Mouse (Mus musculus): Measurements from ENCODE around the gene Erp29. TPM values are rescaled to one million over a fixed set of nuclear protein-coding genes. Genes with fewer than 3 reads are reported as not detected.

The Erp29 gene
- total RNA-seq, 2 experiments from 2014 or later: 410 to 928 TPM

GRCm38 (mm10) chr5:121393402-121393801 lies 58.9 kb downstream of the Erp29 start:
- ATAC-seq (replicated peaks; ENCODE audit: poor library complexity, severe bottlenecking): no peak

- no peak for ATAC-seq (replicated peaks; ENCODE audit: poor library complexity, severe bottlenecking)
Observed at GRCm38 (mm10) chr5:121392667-121393380, 59.5 kb downstream of the Erp29 start.

GRCm38 (mm10) chr5:121389691-121390090 lies 62.6 kb downstream of the Erp29 start:
- ATAC-seq (replicated peaks; ENCODE audit: poor library complexity, severe bottlenecking): no peak

GRCm38 (mm10) chr5:121389106-121389505 lies 63.2 kb downstream of the Erp29 start:
- 0 out of 2 replicates have a peak, but pooled peaks have one; percentile 2 for ATAC-seq (replicated peaks; ENCODE audit: poor library complexity, severe bottlenecking)

- ATAC-seq (replicated peaks; ENCODE audit: poor library complexity, severe bottlenecking): no peak
Observed at GRCm38 (mm10) chr5:121387126-121387525, 65.2 kb downstream of the Erp29 start.

- 0 out of 2 replicates have a peak, but pooled peaks have one; percentile 17 for ATAC-seq (replicated peaks; ENCODE audit: poor library complexity, severe bottlenecking)
Observed at GRCm38 (mm10) chr5:121386120-121386909, 66.0 kb downstream of the Erp29 start.

GRCm38 (mm10) chr5:121385461-121386119 lies 66.7 kb downstream of the Erp29 start, which contains the start of gene Trafd1:
Trafd1 (minus strand) TSS chr5:121385632.
- peak; percentile 89 for ATAC-seq (replicated peaks; ENCODE audit: poor library complexity, severe bottlenecking)

- ATAC-seq (replicated peaks; ENCODE audit: poor library complexity, severe bottlenecking): 0 out of 2 replicates have a peak, but pooled peaks have one; percentile 6
Observed at GRCm38 (mm10) chr5:121384757-121385460, 67.4 kb downstream of the Erp29 start.

- ATAC-seq (replicated peaks; ENCODE audit: poor library complexity, severe bottlenecking): peak; percentile 31
Observed at GRCm38 (mm10) chr5:121383857-121384756, 68.2 kb downstream of the Erp29 start.

GRCm38 (mm10) chr5:121380692-121381091 lies 71.6 kb downstream of the Erp29 start:
- ATAC-seq (replicated peaks; ENCODE audit: poor library complexity, severe bottlenecking): no peak

GRCm38 (mm10) chr5:121378678-121379256 lies 73.5 kb downstream of the Erp29 start:
- ATAC-seq (replicated peaks; ENCODE audit: poor library complexity, severe bottlenecking): no peak

Other genes with a start within 250 kb of the Erp29 start
- gene Rpl6, start 248.0 kb downstream of the Erp29 start, total RNA-seq (2014; fragmentation: Nextera tagmentation): 2,241 and 2,395 TPM in 2 replicates
- 1,241 and 1,301 TPM in 2 replicates for gene Rpl6, start 248.0 kb downstream of the Erp29 start, total RNA-seq (2017)
- 26.2 and 28.1 TPM in 2 replicates for gene Hectd4, start 232.3 kb downstream of the Erp29 start, total RNA-seq (2014; fragmentation: Nextera tagmentation)
- gene Hectd4, start 232.3 kb downstream of the Erp29 start, total RNA-seq (2017): 12.8 and 14.1 TPM in 2 replicates
- 50.5 and 74.7 TPM in 2 replicates for gene Trafd1, start 66.9 kb downstream of the Erp29 start, total RNA-seq (2014; fragmentation: Nextera tagmentation)
- 39.0 and 40.8 TPM in 2 replicates for gene Trafd1, start 66.9 kb downstream of the Erp29 start, total RNA-seq (2017)
- 35.8 and 39.4 TPM in 2 replicates for gene Naa25, start 54.6 kb downstream of the Erp29 start, total RNA-seq (2014; fragmentation: Nextera tagmentation)
- 74.6 and 75.1 TPM in 2 replicates for gene Naa25, start 54.6 kb downstream of the Erp29 start, total RNA-seq (2017)
- not detected in 2 replicates for gene Tmem116, start 613 bp downstream of the Erp29 start, total RNA-seq (2014; fragmentation: Nextera tagmentation)
- 0.62 and 0.69 TPM in 2 replicates for gene Tmem116, start 613 bp downstream of the Erp29 start, total RNA-seq (2017)
- gene Adam1b, start 50.9 kb upstream of the Erp29 start, total RNA-seq (2014; fragmentation: Nextera tagmentation): not detected in 2 replicates
- 0.15 TPM in 1 of 2 replicates, not detected in the other for gene Adam1b, start 50.9 kb upstream of the Erp29 start, total RNA-seq (2017)
- gene Adam1a, start 93.0 kb upstream of the Erp29 start, total RNA-seq (2014; fragmentation: Nextera tagmentation): 2.6 and 2.8 TPM in 2 replicates
- gene Adam1a, start 93.0 kb upstream of the Erp29 start, total RNA-seq (2017): 1.1 and 2.1 TPM in 2 replicates
- not detected in 2 replicates for gene Gm42878, start 93.0 kb upstream of the Erp29 start, total RNA-seq (2014; fragmentation: Nextera tagmentation)
- not detected in 2 replicates for gene Gm42878, start 93.0 kb upstream of the Erp29 start, total RNA-seq (2017)
- gene Mapkapk5, start 93.4 kb upstream of the Erp29 start, total RNA-seq (2014; fragmentation: Nextera tagmentation): 60.9 and 128 TPM in 2 replicates
- gene Mapkapk5, start 93.4 kb upstream of the Erp29 start, total RNA-seq (2017): 91.6 and 97.7 TPM in 2 replicates
- gene Aldh2, start 141.3 kb upstream of the Erp29 start, total RNA-seq (2014; fragmentation: Nextera tagmentation): 217 and 230 TPM in 2 replicates
- gene Aldh2, start 141.3 kb upstream of the Erp29 start, total RNA-seq (2017): 277 and 283 TPM in 2 replicates
- 0.84 and 2.5 TPM in 2 replicates for gene Acad12, start 166.4 kb upstream of the Erp29 start, total RNA-seq (2014; fragmentation: Nextera tagmentation)
- 2.7 and 3.3 TPM in 2 replicates for gene Acad12, start 166.4 kb upstream of the Erp29 start, total RNA-seq (2017)
- 1.7 and 2.7 TPM in 2 replicates for gene Acad10, start 208.0 kb upstream of the Erp29 start, total RNA-seq (2014; fragmentation: Nextera tagmentation)
- 2.1 and 4.5 TPM in 2 replicates for gene Acad10, start 208.0 kb upstream of the Erp29 start, total RNA-seq (2017)
- 39.4 and 42.1 TPM in 2 replicates for gene Brap, start 208.1 kb upstream of the Erp29 start, total RNA-seq (2014; fragmentation: Nextera tagmentation)
- 50.6 and 56.0 TPM in 2 replicates for gene Brap, start 208.1 kb upstream of the Erp29 start, total RNA-seq (2017)